Mouse (Mus musculus) ovary, adult 2 months (tissue): ENCODE results near the gene Rtl10. TPM values are rescaled to one million over a fixed set of nuclear protein-coding genes. Genes with fewer than 3 reads are reported as not detected.

Source experiments
- polyA plus RNA-seq: library from polyadenylated mRNA; depleted of rRNA; stranded (reverse); fragments of >200 nt; gene quantifications from 2 replicates; pipeline ENCODE4 v1.2.3, GENCODE M21; 2012; rRNA removed

Rtl10 gene
- 25.2 and 29.5 TPM in 2 replicates for polyA plus RNA-seq

GRCm38 (mm10) chr16:18498558-18498990, at the start of gene Rtl10, which contains the start of gene Gnb1l:
Gene Rtl10 (plus strand): TSS chr16:18498901.
Gene Gnb1l (plus strand): TSS chr16:18498713.

Other genes with a start within 250 kb of the Rtl10 start
- gene Gm49776, start 240.6 kb upstream of the Rtl10 start, polyA plus RNA-seq, result not detected in 2 replicates
- 34.4 and 36.1 TPM in 2 replicates for gene Dgcr8, start 209.7 kb upstream of the Rtl10 start, polyA plus RNA-seq
- gene Tango2, start 150.8 kb upstream of the Rtl10 start, polyA plus RNA-seq, result 32.7 and 39.2 TPM in 2 replicates
- 51.0 and 55.5 TPM in 2 replicates for gene Arvcf, start 150.7 kb upstream of the Rtl10 start, polyA plus RNA-seq
- gene Txnrd2, start 72.5 kb upstream of the Rtl10 start, polyA plus RNA-seq, result 24.0 and 26.5 TPM in 2 replicates
- 211 and 223 TPM in 2 replicates for gene Comt, start 72.0 kb upstream of the Rtl10 start, polyA plus RNA-seq
- gene Gnb1l, start 188 bp upstream of the Rtl10 start, polyA plus RNA-seq, result 17.8 and 20.3 TPM in 2 replicates
- 12.2 and 14.2 TPM in 2 replicates for gene Tbx1, start 91.8 kb downstream of the Rtl10 start, polyA plus RNA-seq
- gene Gp1bb, start 123.5 kb downstream of the Rtl10 start, polyA plus RNA-seq, result 26.8 and 54.9 TPM in 2 replicates
- gene Gm49601, start 127.5 kb downstream of the Rtl10 start, polyA plus RNA-seq, result 19.4 and 20.3 TPM in 2 replicates
- gene Sept5, start 131.1 kb downstream of the Rtl10 start, polyA plus RNA-seq, result 47.0 and 49.5 TPM in 2 replicates